Mouse (Mus musculus) kidney, adult 9 months (tissue): ENCODE data around the gene Arhgap45.

Experiments used
- DNase-seq: peaks from one replicate; pipeline ENCODE4 v3.0.0; 2022

The Arhgap45 gene

DNA sequence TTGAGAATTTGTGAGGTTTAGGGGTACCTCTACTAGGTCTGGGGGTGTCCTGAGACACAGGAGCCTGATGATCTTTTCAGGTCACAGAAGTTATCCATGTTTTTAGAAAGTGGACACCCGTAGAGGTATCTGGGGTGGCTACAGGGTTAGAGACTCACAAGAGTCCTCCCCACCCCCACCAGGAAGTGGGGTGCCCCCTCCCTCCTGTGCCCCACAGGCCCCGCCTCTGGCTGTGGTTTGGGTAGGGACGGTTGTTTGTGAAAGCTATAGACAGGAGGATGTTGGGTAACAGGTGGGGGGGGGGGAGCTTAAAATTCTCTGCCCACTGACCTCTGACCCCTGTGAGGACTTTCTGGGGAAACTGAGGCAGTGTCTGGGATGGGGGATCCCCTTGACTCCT lies 908 bp downstream of the Arhgap45 start:
- DNase-seq = no peak

DNA sequence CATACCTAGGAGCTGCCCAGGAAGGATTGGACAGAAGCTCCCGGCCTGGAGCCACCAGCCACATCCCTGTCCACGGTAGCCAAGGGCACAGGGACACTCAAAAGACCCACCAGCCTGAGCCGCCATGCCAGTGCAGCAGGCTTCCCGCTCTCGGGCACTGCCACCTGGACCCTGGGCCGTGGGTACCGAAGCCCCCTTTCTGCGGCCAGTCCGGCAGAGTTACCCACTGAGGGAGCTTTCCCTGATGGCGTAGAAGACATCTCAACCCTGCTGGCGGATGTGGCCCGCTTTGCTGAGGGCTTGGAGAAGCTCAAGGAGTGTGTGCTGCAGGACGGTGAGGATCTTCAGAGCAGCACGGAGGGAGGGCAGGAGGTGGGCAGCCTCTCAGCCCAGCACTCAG lies 1.3 kb downstream of the Arhgap45 start:
- DNase-seq = no peak

DNA sequence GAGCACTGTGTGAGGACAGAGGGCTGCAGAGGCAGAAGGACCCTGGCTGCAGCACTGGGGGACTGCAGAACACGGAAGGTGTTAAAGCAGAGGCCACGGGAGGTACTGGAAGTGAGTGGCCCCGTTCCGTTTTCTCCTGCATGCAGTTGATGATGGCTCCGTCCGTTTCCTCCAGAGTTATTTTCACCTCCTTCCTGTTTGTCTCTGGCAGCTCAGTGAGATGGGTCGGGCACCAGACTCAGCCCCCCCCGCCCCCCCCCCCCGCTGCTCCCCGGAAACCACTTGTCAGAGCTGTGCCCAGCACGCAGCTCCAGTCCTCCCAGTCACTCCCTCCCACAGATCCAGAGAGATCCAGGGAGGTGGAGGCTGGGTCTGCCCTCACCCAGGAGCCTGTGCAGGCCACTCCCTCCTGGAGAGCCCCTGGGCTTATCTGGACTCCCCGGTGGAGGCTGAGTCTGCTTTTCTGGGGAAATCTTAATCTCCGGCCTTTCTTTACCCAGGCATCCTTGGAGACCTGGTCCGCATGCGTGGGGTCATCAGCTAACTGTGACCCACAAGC lies 2.4 kb downstream of the Arhgap45 start:
- no peak for DNase-seq

DNA sequence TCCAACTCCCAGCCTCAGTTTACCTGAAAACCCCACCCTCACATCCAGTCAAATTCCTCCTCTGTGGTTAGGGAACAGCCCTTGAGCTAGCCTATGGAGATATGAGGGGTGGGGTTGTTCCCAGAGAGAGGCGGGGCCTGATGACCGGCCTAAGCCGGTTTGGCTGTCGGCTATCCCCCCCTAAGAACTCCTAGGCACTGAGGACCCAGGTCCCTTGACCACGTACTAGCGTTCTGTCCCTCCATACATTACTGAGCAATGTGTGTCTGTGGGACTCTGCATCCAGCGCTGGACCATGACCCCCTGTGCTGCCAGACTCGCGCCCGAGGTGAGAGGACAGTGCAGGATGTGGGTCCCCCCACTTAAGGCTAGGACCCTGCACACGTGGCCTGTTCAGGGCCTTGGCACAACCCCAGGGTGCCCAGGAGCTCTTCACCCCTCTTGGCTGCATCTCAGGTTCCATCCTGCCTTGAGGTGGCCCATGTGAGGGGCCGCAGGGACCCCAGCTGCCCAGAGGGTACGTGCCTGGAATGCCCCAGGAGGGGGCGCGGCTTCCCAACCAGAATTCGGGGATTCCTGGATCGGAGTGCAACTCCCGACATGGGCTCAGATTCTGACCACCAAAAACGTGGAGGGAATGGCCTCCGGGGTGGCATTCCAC lies 3.1 kb downstream of the Arhgap45 start:
- DNase-seq = no peak

DNA sequence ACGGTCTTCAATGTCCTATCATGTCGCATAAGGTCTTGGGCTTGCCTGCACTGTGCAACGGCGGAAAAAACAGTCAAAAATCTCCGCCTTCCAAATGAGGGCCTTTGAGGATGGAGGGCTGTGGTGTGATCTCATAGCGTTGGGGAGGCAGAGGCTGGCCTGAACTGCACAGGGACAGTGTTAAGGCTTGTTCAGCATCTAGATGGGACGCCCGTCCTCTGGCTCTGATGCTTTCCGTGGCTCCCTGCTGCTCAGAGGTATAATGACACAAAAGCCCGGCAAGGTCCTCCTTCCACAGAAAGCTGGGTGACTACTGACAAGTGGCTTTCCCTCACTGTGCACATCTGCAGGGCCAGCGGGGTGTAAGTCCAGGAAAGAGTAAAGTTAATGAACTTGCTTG lies 3.7 kb downstream of the Arhgap45 start:
- DNase-seq = no peak

DNA sequence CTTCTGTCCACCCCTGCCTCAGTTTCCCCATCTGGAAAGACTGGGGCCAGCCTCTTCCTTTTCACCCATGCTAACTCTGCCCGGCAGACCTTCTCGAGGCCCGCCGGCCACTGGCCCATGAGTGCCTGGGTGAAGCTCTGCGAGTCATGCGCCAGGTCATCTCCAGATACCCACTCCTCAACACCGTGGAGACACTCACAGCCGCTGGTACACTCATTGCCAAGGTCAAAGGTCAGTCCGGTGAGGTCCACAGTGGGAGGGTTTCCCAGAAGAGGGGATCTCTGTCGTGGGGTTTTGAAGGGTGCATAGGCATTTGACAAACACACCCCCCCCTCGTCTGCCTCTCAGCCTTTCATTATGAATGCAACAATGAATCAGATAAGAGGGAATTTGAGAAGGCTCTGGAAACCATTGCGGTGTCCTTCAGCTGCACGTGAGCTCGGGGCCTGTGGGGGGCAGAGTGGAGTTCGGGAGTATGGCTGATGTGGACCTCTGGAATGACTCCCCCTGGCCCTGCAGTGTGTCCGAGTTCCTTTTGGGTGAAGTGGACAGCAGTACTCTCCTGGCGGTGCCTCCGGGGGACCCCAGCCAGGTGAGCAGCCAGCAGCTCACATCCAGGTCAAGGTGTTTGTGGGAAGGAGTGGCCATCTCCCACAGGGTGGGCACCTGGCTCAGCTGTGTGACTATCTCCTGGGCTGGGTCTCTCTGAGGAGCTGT lies 4.3 kb downstream of the Arhgap45 start:
- DNase-seq = no peak

DNA sequence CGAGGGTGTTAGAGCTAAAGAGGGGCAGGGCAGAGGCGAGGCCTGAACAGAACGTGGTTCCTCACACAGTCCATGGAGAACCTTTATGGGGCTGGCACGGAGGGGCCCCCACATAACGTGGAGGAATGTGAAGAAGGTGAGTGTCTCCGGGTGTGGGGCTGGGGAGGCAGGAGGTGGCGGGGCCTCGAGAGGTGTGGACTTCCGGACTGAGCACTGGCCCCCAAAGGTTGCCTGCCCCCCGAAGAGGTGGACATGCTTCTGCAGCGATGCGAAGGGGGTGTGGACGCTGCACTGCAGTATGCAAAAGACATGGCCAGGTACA lies 4.8 kb downstream of the Arhgap45 start:
- no peak for DNase-seq

DNA sequence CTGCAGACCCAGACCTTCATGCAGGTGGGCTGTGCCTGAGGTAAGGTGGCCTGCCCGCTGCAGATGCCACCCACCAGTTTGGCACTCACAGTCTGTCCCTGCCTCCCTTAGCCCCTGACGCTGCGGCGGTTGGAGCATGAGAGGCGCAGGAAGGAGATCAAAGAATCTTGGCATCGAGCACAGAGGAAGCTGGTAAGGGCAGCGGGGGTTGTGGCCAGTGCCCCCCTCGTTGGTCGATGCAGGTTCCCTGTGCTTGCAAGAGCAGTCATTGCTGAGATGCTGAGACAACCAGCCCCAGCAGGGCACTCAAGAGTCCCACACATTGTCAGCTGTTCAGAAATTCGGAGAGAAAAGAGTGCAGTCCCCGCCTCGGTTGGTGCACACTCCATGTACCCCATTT lies 5.7 kb downstream of the Arhgap45 start:
- no peak for DNase-seq

DNA sequence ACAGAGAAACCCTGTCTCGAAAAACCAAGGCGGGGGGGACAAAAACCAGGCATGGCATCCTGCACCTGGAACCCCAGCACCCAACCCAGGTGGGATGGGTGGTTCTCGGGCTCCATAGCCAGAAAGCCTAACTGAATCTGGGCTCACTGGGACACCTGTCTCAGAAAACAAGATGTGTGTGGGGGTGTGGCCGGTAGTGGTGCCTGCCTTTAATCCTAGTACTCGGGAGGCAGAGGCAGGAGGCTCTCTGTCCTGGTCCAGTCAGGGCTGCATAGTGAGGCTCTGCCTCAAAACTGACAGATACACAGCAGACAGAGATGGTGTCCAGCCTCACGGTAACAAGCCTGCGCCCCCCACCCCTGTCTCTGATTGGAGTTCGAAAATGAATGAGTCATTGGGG lies 6.4 kb downstream of the Arhgap45 start:
- DNase-seq = no peak

DNA sequence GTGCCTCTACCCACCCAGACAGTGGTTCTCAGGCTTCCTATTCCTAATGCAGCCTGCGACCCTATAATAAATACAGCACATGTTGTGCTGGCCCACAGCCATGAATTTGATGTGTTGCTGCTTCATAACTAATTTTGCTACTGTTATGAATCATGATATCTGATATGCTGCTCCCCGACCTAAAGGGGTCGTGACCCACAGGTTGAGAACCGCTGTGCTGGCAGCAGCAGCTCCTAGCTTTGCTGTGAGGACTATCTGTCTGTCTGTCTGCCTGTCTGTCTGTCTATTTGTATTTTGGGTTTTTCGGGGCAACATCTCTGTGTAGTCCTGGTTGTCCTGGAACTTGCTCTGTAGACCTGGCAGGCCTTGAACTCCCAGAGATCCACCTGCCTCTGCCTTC lies 7.3 kb downstream of the Arhgap45 start:
- no peak for DNase-seq

DNA sequence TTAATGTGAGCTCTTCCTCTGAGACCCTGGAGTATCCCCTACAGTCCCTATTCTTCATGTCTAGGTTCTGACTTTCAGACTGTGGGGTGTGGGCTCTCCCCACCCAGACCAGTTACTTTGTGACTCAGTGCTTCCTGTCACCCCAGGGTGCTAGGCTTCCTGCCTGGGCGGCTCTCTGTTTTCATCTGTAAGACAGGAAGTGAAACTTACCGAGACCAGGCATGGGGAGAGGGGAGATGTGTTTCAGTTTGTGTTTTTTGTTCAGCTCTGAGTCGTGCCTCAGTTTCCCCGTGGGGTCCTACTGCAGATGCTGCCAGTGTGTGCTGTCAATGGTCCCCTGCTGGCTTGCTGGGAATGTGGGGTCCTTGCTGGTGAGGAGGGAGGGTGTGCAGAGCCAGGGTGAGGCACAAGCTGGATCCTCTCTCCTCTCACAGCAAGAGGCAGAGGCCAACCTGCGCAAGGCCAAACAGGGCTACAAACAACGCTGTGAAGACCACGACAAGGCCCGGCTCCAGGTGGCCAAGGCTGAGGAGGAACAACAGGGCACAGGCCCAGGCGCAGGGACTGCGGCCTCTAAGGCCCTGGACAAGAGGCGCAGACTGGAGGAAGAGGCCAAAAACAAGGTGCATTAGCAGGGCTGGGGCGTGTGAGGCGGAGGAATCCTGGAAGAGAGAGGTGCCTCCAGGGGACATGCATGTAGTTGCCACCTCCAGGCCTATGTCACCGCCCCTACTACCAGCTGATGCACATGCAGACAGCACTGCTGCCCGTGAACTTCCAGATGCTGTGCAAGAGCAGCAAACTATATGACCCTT lies 8.0 kb downstream of the Arhgap45 start:
- no peak for DNase-seq

DNA sequence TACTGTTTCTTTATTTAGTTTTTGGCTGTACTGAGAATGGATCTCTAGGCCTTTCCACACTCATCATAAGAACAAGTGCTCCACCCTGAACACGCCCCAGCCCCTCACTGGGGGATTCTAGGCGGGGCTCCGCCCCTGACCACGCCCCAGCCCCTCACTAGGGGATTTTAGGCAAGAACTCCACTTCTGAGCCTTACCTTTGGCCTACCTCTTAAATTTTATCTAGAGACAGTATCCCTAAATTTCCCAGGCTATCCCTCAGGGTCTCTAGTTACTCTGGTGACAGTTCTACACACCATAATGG lies 8.5 kb downstream of the Arhgap45 start:
- DNase-seq = no peak

DNA sequence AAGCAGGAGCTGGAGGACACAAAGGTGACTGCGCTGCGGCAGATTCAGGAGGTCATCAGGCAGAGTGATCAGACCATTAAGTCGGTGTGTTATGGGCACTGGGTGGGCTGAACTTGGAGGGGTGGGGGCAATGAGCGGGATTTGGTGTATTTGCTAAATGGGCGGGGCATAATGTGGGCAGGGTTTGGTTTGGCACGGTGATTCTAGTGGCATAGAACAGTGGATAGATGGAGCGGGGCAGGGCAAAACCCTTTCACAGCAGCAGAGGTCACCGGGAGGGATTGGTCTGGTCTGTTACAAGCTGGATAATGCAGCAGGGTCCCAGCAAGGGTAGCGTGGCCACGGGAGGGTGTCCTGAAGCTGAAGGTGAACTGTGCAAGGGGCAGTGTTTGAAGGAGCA lies 9.0 kb downstream of the Arhgap45 start:
- DNase-seq = no peak

DNA sequence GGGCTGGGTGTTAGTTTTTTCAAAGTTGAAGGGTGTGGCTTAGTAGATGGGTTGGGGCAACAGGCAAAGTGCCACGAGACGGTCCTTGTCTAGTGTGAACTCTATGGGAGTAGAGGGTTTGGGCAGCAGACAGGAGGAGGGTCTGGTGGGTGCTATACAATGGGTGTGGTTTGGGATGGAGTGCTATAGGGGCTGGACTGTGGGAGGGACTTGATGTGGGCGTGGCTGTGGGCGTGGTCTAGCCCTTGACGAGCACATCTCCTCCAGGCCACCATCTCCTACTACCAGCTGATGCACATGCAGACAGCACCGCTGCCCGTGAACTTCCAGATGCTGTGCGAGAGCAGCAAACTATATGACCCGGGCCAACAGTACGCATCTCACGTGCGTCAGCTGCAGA lies 9.4 kb downstream of the Arhgap45 start:
- DNase-seq = no peak

DNA sequence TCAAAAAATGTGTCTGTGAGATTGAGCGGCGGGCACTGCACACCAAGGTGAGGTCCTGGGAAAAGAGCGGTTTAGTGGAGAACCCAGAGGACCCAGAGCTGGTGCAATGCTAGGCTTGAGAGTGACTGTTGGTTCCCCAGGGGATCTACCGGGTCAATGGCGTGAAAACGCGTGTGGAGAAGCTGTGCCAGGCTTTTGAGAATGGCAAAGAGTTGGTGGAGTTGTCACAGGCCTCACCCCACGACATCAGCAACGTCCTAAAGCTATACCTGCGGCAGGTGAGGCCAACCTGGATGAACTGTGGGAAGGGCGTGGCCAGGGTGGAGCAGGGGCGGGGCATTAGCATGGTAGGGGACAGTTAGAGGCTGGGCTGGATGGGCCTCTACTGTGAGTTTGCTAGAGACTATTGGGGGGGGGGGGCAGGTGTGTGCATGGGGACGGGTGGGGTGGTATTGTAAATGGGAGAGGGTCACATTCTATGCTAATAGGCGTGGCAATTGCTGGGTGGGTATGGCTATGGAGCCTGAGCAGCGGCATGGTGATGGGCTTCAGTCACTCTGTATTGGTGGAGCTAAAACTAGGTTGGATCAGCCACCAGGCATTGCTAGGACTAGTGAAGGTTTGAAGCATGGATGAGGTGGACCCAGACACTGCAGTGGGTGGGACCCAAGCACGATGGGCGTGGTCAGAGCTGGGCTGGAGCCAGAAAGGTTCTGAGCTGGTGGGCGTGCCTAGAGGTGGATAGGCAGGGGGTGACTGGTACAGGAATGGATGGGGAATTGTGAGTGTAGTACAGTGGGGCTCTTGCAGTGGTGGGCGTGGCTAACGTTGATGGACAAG lies 11.4 kb downstream of the Arhgap45 start:
- no peak for DNase-seq

DNA sequence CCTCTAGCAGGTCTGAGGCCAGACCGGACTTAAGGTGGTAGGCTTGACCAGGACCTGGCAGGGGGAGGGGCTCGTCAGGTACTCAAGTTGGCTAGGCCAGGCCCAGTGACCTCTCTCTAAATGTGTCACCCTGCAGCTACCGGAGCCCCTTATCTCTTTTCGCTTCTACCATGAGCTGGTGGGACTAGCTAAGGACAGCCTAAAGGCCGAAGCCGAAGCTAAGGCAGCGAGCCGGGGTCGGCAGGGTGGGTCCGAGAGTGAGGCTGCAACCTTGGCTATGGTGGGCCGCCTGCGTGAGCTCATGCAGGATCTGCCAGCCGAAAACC lies 12.0 kb downstream of the Arhgap45 start:
- no peak for DNase-seq

DNA sequence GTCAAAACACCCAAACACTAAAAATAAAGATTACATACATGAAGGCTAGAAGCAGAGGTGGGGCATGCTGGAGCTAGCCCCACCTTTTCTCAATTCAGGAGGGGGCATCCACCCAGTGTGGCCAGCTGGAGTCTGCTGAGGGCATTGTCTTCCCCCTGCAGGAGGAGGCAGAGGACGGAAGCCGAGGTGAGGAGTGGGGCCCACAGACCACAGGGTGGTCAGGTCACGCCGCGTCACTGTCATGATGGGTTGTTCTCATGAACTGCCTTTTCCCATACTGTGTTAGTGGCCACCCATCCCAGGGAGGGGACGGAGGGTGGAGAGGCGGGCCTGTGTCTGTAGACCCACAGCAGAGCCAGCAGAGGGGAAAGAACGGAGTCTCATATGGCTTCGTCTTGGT lies 13.7 kb downstream of the Arhgap45 start:
- DNase-seq = no peak

DNA sequence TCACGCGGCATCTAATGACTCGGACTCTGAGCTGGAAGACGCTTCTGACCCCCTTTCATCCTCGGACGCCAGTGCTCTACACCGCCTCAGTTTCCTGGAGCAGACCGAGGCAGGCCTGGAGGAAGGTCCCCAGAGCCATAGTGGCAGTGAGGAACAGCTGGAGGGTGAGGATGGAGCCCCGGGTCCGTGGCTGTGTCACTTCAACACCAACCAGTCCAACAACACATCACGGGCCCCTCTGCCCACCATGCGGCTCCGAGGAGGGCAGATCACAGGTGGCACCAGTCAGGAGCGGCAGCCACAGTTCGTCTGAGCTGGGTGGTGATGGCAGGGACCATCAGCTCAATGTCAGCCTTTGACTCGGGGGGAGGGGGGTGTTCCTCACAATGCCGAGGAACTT lies 14.3 kb downstream of the Arhgap45 start:
- no peak for DNase-seq

DNA sequence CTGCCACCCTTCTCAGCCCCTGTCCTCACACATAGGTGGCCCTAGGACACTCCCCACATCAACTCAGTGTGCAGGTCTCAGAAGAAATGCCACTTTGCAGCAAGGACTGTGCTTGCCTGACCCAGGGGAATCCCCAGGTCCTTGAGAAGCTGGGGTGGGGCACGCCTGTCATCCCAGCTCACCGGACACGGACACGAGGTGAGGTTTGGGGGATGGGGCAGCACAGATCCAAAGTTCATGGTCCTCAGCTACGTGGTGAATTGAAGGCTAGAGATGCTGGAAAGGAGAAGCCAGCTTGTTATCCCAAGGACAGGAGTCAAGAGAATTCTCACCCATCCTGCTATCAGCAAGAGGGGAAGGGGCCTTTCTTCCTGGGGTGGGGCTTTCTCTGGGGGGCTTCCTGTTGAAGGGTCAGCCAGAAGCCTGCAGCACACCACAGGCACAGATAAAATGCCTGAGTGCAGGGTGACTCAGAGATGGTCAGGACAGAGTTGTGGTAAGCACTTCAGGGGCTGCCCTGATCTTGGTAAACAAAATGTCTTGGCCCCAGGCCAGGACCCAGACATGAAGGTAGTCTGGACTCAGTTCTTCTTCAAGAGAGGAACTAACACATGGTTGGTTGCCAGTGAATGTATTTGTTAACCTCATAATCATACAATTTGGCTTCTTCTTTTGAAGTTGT lies 16.5 kb downstream of the Arhgap45 start:
- DNase-seq = no peak

DNA sequence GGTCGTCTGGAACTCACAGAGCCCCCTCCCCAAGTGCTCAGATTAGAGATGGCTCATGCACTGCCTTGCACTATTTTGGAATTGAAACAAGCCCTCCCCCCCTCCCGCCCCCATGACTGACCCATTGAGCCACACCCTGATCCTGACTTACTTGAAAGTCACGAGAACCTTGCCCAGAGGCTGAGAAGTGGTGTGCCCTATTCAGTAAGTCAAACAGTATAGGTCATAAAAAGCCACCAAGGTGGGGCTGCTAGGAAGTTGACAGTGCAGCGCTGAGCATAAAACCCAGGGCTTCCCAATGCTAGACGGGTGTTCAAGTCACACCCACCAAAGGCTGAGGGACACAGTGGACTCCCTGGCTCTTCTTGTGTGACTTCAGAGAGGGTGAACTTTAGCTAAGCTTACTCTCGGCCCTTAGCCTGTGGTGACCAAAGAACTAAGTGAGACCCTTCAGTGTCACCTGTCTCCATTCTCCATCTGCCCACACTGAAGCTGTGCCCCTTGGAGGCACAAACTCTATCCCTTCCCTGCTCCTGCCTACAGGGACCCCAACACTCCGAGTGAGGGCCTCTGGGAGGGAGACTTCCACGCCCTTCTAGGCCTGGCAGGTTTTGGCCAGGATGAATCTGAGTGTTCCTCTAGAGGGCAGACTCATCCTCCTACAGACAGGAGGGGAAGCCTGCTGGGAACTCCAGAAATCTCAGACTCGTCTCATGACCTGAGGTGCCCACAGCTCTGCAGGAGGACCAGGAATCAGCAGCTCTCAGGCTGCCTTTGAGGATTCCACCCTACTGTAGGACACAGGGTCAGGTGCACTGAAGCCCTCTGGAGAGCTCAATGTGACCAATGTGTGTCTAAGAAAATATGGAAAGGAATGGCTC lies 17.3 kb downstream of the Arhgap45 start:
- DNase-seq = peak; percentile 67

DNA sequence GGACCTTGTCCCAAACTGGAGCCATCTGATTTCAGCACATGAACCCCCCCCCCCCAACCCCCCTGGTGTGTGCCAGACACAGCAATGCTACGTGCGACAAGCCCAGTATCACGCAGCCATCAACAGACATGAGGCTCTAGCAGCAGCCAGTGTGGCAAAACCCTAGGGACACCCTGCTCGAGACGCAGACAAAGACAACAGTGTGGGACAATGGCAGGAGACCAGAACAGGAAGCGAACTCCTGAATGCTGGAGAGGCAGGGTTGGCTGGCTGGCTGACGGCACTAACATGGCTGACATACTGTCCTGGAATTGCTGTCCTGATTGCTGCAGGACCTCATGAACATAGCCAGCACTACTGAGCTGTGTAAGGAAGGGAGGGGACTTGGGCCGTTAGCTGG lies 18.7 kb downstream of the Arhgap45 start:
- no peak for DNase-seq

DNA sequence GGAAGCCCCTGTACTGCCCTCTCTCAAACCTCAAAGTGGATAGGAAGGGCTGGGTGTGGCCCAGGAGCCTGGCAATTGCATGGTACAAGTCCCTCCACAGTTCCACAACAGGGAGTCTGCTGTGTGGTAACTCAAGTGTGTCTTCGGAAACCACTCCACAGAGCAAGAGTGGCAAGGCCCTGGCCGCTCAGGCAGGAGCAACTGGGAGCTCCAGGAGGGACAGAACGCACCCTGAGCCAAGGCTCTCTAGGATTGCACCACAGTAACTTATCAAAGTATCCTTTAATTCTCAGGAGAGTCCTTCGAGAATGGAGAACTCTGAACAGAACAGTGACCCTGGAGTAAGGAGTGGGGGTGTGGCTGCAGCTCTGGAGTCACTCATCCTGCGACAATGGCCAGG lies 19.2 kb downstream of the Arhgap45 start:
- no peak for DNase-seq
